Mouse (Mus musculus) gastrocnemius, postnatal 25 days (tissue): ENCODE measurements around the gene Calm2. TPM values are rescaled to one million over a fixed set of nuclear protein-coding genes. Genes with fewer than 3 reads are reported as not detected.
A peak's percentile ranks its signal among the peaks of the same experiment; 100 is the strongest.

Experiments
- DNase-seq: peaks from one replicate; pipeline ENCODE4 v3.0.0; 2022
- total RNA-seq, 2 experiments: library from RNA; stranded (reverse); gene quantifications; 1 replicate in 1 of 2; 2 replicates in 1 of 2; pipeline ENCODE4 v1.2.3; 2021

Gene Calm2
- total RNA-seq, 2 experiments from 2014 or later = 161 to 162 TPM

DNA sequence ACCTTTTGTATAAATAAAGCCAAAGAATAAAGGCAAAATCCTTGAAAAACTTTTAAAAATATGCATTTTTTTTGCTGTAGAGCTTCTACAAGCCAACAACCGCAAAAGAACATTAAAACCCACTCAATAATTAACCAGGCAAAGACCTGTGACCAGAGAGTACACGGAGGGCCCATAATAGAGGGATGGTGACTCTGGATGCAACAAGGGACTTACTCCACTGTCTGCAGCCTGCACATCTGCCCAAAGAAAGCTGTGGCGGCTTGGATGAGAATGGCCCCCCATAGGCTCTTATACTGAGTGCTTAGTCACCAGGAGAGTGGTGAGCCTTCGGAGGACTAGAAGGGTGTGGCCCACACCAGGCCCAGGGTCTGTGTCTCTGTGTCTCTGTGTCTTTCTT, 43.3 kb downstream of the Calm2 start:
- no peak for DNase-seq

DNA sequence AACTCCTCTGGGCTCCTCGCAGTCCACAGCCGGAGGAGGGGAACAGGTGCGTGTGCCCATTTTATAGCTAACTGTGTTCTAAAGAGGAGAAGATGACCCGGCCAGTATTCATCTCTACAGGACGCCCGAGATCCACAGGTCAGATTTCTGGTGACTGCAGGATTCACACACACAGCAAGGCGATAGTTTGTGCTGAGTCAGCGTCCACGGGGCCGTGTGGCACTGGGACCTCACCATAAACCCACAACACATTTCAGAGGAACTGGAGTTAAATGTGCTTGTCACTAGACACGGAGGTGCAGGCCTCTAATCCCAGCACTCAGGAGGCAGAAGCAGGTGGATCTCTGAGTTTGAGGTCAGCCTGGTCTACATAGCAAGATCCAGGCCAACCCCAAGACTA, 44.3 kb downstream of the Calm2 start:
- DNase-seq = no peak

DNA sequence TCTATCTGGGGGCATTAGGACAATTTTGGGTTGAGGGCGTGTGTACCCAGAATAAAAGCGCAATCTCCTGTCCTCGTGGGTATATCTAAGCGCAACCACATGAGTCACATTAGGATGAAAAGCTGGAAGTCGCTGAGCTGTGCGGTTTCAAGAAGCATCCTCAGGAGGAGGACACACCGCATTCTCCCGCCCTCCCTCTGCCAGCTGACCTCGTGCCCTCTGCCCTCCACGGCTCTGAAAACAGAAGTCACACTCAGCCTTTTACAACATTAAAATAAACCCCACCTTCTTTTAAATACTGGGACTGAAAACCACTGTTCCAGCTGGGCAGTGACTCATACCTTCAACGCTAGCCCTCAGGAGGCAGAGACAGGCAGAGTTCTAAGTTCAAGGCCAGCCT, 49.6 kb downstream of the Calm2 start:
- no peak for DNase-seq

DNA sequence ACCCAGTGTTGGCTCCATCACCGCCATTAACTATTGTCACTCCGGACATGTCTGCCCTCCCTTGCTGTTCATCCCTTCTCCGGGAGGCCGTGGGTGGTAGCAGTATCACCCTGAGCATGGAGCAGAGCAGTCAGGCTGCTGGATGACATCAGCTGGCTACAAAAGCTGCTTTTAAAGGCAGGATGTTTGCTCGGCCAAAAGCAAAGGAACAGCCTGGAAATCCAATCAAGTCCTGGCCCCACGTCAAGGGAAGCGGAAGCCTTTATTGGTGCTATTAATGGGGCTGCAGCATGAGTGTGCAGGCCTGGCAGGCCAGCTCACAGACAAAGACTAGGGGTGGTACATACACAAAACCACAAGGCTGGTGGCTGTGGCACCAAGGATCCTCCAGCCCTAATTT, 55.5 kb downstream of the Calm2 start:
- DNase-seq = peak; percentile 71

DNA sequence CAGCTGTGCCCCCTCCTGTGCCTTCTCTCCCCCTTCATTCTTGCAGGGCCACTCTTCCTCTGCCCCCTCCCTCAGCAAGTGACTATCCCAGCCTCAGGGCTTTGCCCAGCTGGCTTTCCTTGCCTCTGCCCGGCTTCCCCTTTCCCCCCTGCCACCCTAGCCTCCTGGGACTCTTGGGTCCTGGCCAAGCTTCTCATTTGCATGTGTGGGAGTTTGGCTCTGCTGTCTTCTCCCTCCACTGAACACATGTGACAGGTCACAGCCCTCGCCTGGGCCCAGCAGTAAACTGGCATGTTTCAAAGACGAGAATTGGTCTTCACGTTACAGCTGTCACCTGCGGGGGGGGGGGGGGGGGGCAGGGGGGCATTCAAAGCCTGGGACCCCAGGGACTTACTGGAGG, 59.7 kb downstream of the Calm2 start:
- DNase-seq = no peak

DNA sequence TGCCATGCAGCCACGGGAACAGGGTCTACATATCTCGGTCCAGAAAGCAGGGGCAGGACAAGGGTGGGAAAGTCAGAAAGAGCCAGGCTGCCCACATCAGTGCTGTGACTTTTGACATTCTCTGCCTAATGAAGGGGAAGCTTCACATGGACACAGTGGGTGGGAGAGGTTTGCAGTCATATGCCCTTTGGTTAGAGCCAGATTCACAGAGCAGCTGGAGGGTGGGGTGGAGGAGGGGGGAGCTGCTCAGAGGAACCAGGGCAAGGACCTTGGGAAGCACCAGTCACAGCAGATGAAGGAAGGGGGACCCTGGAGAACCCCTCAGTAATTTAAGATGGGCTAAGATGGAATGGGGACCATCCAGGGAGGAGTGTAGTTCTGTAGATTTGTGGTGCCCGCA, 60.9 kb downstream of the Calm2 start:
- DNase-seq = no peak

Other genes with a start within 250 kb of the Calm2 start
- gene Mcfd2, start 181.0 kb downstream of the Calm2 start, total RNA-seq = 10 to 100 TPM; 19.9 to 22.1 TPM
- gene Ttc7, start 164.0 kb downstream of the Calm2 start, total RNA-seq = 1 to 10 TPM; 7.1 to 8.4 TPM
- gene Stpg4, start 19.2 kb downstream of the Calm2 start, total RNA-seq = not detected
- gene Epcam, start 189.0 kb upstream of the Calm2 start, total RNA-seq = not detected
- 1 to 10 TPM; 7.8 to 9.5 TPM for gene Msh2, start 225.4 kb upstream of the Calm2 start, total RNA-seq